Mouse (Mus musculus): ENCODE results near the gene Ush1c. TPM values are rescaled to one million over a fixed set of nuclear protein-coding genes. Genes with fewer than 3 reads are reported as not detected.

Gene Ush1c
- 1.7 and 2.4 TPM in 2 replicates for polyA plus RNA-seq (2015; fragmentation: Nextera tagmentation; extraction: Ambion mirVana)

DNA sequence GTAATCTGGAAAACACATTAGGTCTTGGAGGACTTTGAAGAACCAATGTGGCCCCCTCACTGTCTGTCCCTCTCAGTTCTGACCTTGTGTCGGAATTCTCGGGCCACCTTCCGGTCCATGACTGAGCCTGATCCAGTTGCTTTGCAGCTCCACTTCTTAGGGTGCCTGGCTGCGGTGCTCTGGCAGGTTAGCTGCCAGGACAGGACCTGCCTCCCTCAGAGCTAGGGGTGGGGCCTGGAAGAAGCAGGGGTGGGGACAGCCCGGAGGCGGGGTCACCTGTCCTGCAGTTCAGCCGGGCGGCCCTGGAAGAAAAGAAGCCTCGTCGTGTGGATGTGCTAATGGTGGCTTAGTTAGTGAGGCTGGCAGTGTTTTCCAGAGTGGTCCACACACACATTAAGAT lies at the start of gene Ush1c:
TSS of gene Ush1c (minus strand) at position 158 of the 400 bp plus-strand sequence.
- Histone ChIP-seq H3K36me3 (no peaks in the 10 kb centered on the region), H3K9me3 (no peaks in the 10 kb centered on the region), H3K27ac (no peak within 1 kb of the TSS), H3K4me2 (no peak within 1 kb of the TSS), H3K4me1 (replicated peaks) (peaks cover 22% of the 10 kb centered on the region), H3K9ac (no peak within 1 kb of the TSS), H3K27me3 (no peaks in the 10 kb centered on the region; the same call in 1 of the 2 replicates), H3K4me3 (no peak within 1 kb of the TSS)
- ATAC-seq (ENCODE audit: low FRiP score) = no peak
- 25% methylated on average over 10 of the region's 10 CpGs for WGBS

DNA sequence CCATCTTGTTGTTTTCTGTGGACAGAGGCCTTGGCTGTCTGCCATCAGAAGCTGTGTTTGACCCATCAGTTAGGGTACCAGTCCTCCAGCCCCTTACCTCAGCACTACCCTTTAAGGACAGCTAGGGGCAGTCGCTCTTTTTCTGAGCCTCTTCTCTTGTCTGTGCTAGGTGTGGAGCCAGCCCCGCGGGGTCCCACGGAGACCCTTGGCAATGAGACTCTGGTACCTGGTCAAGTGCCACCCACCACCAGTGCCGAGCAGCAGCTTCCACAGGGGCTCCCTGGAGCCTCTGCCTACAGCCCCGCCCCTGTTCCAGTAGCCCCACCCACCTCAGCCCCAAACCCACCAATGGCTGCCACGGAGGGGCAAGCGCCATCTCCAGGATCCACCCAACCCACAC lies 48.7 kb upstream of the Ush1c start:
- no peak overlapping the region for H3K4me2 ChIP-seq
- no peak for ATAC-seq (ENCODE audit: low FRiP score)
- 0 out of 2 replicates have a peak, but pooled peaks cover 9% of the 10 kb centered on the region for H3K27me3 ChIP-seq
- H3K27ac ChIP-seq = no peak overlapping the region
- WGBS = 36% methylated on average over 8 of the region's 8 CpGs
- H3K36me3 ChIP-seq = no peaks in the 10 kb centered on the region
- no peaks in the 10 kb centered on the region for H3K9me3 ChIP-seq
- H3K4me3 ChIP-seq = no peak overlapping the region
- 0 out of 2 replicates have a peak, but pooled peaks cover 6% of the 10 kb centered on the region for H3K4me1 ChIP-seq (replicated peaks)
- no peak overlapping the region for H3K9ac ChIP-seq

DNA sequence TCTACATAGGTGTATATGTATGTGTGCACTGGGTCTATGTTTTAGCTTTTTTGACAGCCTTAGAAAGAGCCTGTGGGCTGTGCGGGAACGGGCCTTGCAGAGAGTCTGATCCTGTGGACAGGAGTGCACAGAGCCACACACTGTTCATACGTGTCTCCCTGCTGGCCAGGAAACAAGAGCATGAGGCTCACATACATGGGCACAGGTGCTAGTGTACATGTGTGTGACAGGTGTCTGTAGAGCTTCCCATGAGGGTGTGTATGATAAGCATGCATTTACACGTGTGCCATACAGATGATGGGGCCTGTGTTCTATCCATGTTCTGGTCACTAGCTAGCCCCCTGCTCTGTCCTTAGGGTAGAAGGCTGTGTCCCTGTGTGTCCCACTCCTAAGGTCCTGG lies 48.1 kb upstream of the Ush1c start:
- H3K36me3 ChIP-seq = no peaks in the 10 kb centered on the region
- H3K4me1 ChIP-seq (replicated peaks) = 0 out of 2 replicates have a peak, but pooled peaks cover 6% of the 10 kb centered on the region
- H3K4me2 ChIP-seq = no peak overlapping the region
- no peaks in the 10 kb centered on the region for H3K9me3 ChIP-seq
- no peak overlapping the region for H3K27ac ChIP-seq
- 93% methylated on average over 4 of the region's 4 CpGs for WGBS
- 0 out of 2 replicates have a peak, but pooled peaks cover 10% of the 10 kb centered on the region for H3K27me3 ChIP-seq
- no peak for ATAC-seq (ENCODE audit: low FRiP score)
- H3K4me3 ChIP-seq = no peak overlapping the region
- no peak overlapping the region for H3K9ac ChIP-seq

DNA sequence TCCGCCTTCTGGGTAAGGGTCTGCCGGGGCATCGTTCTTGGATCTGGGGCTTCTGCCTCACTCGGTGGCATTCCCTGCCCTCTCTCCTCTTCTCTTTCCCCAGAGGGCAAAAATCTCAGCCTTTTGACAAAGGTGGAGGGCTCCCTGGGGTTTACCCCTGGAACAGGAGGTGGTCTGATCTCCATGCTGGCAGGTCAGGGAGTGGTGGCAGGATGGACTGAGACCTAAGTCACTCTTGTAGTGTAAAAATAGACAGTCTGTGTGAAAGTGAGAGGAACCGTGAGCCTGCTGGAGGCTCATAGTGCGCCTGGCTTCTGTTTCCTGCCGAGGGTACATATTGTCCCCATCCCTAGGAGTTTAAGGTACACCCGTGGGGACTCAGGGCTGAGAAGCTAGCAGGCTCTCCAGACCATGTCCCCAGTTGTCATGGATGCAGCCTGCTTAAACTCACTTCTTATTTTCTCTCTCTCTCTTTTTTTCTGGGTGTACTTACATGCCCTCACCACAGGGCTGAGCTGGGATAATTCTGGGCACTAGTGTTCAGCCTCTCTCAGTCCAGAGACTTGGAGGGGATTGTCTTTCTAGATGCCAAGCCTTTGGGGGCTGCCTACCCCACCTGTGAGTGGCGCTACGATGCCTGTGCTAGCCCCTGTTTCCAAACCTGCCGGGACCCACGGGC lies 47.0 kb upstream of the Ush1c start:
- Histone ChIP-seq H3K27ac (no peak overlapping the region), H3K4me1 (replicated peaks) (0 out of 2 replicates have a peak, but pooled peaks cover 6% of the 10 kb centered on the region), H3K4me3 (no peak overlapping the region), H3K4me2 (no peak overlapping the region), H3K9ac (no peak overlapping the region), H3K27me3 (0 out of 2 replicates have a peak, but pooled peaks cover 12% of the 10 kb centered on the region), H3K36me3 (no peaks in the 10 kb centered on the region), H3K9me3 (no peaks in the 10 kb centered on the region)
- no peak for ATAC-seq (ENCODE audit: low FRiP score)
- WGBS = 91% methylated on average over 12 of the region's 12 CpGs

DNA sequence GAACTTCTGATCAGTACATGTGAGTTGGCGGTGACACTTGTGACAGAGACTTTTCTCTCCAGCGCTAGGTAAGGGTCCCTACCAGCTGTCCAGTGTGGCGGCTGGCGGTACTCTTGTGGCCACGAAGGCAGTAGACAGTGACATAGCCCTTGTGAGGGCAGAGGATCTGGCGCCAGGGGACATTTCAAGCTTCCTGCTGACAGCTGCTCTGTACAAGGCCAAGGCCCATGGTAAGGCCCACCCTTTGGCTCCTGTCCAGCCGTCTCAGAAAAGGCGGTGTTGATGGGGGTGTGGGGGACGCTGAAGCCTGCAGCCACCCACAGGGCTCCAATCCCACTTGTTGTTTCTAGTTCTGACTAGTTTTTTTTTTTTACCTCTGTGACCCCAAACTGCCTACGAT lies 45.4 kb upstream of the Ush1c start:
- Histone ChIP-seq H3K4me1 (replicated peaks) (0 out of 2 replicates have a peak, but pooled peaks cover 6% of the 10 kb centered on the region), H3K36me3 (no peaks in the 10 kb centered on the region), H3K9me3 (no peaks in the 10 kb centered on the region), H3K27me3 (0 out of 2 replicates have a peak, but pooled peaks cover 20% of the 10 kb centered on the region), H3K4me3 (no peak overlapping the region), H3K4me2 (no peak overlapping the region), H3K9ac (no peak overlapping the region), H3K27ac (no peak overlapping the region)
- 0 out of 2 replicates have a peak, but pooled peaks have one; percentile 39 for ATAC-seq (ENCODE audit: low FRiP score)
- WGBS = 73% methylated on average over 10 of the region's 10 CpGs

DNA sequence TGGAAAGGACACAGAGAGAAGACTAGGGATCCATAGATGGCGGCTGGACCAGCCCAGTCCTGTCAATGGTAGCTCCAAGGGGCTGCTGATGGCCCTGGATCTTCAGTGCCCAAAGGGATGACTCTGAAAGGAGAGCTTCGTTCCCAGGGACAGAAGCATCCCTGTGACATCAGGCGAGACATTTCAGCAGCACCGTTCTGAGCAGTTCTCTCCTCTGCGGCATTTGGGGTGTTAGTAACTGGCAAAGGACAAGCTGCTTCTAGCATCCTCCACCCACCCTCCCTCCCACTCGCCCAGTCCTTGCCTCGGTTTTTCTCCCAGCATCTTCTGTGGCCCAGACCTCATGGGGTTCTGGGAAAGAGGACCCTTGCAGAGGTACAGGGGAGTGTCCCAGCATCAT lies 44.0 kb upstream of the Ush1c start:
- ATAC-seq (ENCODE audit: low FRiP score) = no peak
- Histone ChIP-seq H3K9me3 (no peaks in the 10 kb centered on the region), H3K36me3 (no peaks in the 10 kb centered on the region), H3K27ac (no peak overlapping the region), H3K9ac (no peak overlapping the region), H3K4me1 (replicated peaks) (0 out of 2 replicates have a peak, but pooled peaks cover 6% of the 10 kb centered on the region), H3K4me2 (no peak overlapping the region), H3K4me3 (no peak overlapping the region), H3K27me3 (0 out of 2 replicates have a peak, but pooled peaks cover 20% of the 10 kb centered on the region)
- 68% methylated on average over 7 of the region's 7 CpGs for WGBS

DNA sequence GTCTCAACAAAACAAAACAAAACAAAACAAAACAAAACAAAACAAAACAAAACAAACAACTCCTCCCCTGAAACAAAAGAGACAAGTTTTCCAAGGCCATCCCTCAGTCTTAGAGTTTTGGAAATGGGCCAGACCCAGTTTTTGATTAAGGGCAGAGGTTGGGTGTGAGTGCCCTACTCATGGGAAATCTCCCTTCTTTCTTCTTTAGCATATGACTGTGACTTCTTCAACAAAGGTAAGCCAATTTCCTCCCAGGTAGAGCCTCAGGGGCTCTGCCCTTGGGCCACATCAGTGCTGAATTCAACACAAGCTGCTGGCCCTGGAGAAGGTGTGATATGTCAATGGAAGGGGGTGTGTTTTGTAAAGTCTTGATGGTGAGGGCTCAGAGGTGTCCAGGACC lies 42.6 kb upstream of the Ush1c start:
- H3K27me3 ChIP-seq = 0 out of 2 replicates have a peak, but pooled peaks cover 20% of the 10 kb centered on the region
- H3K9ac ChIP-seq = no peak overlapping the region
- H3K4me3 ChIP-seq = no peak overlapping the region
- no peak overlapping the region for H3K27ac ChIP-seq
- H3K4me2 ChIP-seq = no peak overlapping the region
- H3K4me1 ChIP-seq (replicated peaks) = 0 out of 2 replicates have a peak, but pooled peaks cover 6% of the 10 kb centered on the region
- no peak for ATAC-seq (ENCODE audit: low FRiP score)
- H3K36me3 ChIP-seq = no peaks in the 10 kb centered on the region
- no peaks in the 10 kb centered on the region for H3K9me3 ChIP-seq

DNA sequence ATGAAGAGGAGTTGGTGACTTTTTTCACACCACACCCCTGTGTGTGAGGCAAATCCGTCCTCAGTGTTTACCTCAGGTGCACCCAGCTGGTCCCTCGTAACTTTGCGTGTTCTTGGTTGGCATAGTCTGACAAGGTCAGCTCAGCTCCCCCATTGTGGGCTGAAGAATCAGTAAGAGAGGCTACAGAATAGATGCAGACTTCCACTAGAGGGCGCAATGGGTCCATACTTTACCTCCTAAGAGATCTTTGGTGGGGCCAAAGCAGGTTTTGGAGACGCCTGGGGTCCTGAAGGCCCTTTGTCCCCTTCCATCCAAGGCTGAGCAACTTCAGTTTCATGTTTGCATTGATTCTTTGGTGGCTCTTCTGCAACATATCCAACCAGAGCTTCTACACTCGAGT lies 41.6 kb upstream of the Ush1c start:
- WGBS = 18% methylated on average over 6 of the region's 6 CpGs
- Histone ChIP-seq H3K27me3 (0 out of 2 replicates have a peak, but pooled peaks cover 20% of the 10 kb centered on the region), H3K9ac (no peak overlapping the region), H3K36me3 (no peaks in the 10 kb centered on the region), H3K4me1 (replicated peaks) (0 out of 2 replicates have a peak, but pooled peaks cover 6% of the 10 kb centered on the region), H3K27ac (no peak overlapping the region), H3K4me3 (no peak overlapping the region), H3K9me3 (no peaks in the 10 kb centered on the region), H3K4me2 (no peak overlapping the region)
- no peak for ATAC-seq (ENCODE audit: low FRiP score)

DNA sequence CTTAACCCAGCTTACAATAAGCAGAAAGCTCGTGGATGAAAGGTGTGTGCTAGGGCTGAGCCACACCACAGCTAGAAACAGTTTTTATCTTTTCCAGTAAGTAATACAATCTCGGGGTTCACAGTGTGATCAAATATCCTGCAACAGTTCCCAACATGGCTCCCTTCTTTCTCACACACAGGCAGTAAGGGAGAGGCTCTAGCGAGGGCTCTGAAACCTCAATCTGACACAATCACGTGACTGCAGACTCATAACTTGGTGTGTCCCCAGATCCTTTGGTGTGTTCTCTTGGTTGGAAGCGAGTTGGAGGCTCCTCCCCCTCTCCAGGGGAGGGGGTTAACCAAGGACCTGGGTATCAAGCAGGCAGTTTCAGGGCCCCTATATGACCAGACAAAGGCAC lies 37.9 kb upstream of the Ush1c start:
- no peak for ATAC-seq (ENCODE audit: low FRiP score)
- Histone ChIP-seq H3K36me3 (no peaks in the 10 kb centered on the region), H3K4me1 (replicated peaks) (no peaks in the 10 kb centered on the region), H3K27me3 (0 out of 2 replicates have a peak, but pooled peaks cover 11% of the 10 kb centered on the region), H3K4me3 (no peak overlapping the region), H3K9ac (no peak overlapping the region), H3K27ac (no peak overlapping the region), H3K9me3 (no peaks in the 10 kb centered on the region), H3K4me2 (no peak overlapping the region)
- WGBS = 64% methylated on average over 5 of the region's 5 CpGs

DNA sequence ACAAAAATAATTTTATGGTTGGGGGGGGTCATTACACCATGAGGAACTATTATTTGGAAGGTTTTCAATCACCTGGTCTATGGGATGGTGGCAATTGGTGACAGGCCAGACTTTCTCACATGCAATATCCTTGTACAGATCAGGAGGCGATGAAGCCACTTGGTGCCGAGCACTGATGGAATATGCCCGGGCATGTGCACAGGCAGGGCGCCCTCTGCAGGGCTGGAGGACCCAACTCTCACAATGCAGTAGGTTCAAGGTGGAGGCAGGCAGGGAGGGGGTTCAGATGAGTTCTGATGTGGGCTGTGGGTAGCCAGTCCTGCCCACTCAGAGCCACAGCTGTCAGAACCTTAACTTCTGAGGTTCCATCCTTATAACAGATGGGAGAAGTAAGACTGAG lies 13.5 kb upstream of the Ush1c start:
- WGBS = 78% methylated on average over 4 of the region's 4 CpGs
- Histone ChIP-seq H3K4me3 (no peak overlapping the region), H3K4me1 (replicated peaks) (0 out of 2 replicates have a peak, but pooled peaks cover 5% of the 10 kb centered on the region), H3K36me3 (no peaks in the 10 kb centered on the region), H3K27ac (no peak overlapping the region), H3K9me3 (no peaks in the 10 kb centered on the region), H3K9ac (no peak overlapping the region), H3K4me2 (no peak overlapping the region), H3K27me3 (no peaks in the 10 kb centered on the region)
- ATAC-seq (ENCODE audit: low FRiP score) = no peak

DNA sequence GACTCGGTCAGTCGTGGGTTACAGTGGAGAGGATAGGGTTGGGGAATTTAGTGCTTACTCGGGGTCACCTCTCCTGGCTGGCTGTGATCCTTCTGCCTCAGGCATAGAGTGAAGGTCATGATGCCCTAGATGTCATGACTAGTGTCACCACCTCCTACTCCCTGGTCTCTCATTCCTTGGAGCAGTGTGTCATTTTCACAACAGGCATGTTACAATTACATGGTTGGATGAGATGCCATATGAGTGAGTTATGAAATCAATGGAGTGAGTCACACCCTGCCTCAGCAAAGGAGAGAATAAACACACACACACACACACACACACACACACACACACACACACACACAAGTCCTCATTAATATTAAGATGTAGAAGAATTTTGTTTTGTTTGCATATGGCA lies 9.3 kb upstream of the Ush1c start:
- H3K4me1 ChIP-seq (replicated peaks) = no peaks in the 10 kb centered on the region
- WGBS = 95% methylated on average over 3 of the region's 3 CpGs
- no peaks in the 10 kb centered on the region for H3K9me3 ChIP-seq
- H3K36me3 ChIP-seq = no peaks in the 10 kb centered on the region
- no peak overlapping the region for H3K4me2 ChIP-seq
- H3K27ac ChIP-seq = no peak overlapping the region
- H3K9ac ChIP-seq = no peak overlapping the region
- no peak for ATAC-seq (ENCODE audit: low FRiP score)
- no peak overlapping the region for H3K4me3 ChIP-seq
- no peaks in the 10 kb centered on the region for H3K27me3 ChIP-seq

DNA sequence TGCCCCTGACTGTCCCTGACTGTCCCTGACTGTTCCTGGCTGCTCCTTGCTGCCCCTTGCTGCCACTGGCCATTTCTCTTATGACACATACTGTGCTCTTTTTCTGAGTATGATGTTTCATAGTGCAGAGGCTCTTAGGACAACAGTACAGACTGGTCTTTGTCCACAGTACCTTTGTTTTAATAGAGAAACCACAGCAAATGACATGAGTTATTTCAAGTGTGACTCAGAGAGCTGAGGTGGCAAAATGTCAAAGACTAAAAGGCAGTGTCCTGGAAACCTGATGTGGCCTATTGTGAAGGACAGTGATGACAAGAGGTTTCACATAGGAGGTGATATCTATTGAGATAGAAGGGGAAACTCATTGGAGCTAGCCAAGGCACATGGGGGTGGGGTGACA lies 8.6 kb upstream of the Ush1c start:
- Histone ChIP-seq H3K27ac (no peak overlapping the region), H3K4me1 (replicated peaks) (no peaks in the 10 kb centered on the region), H3K9me3 (no peaks in the 10 kb centered on the region), H3K4me3 (no peak overlapping the region), H3K36me3 (no peaks in the 10 kb centered on the region), H3K4me2 (no peak overlapping the region), H3K9ac (no peak overlapping the region), H3K27me3 (no peaks in the 10 kb centered on the region)
- ATAC-seq (ENCODE audit: low FRiP score) = no peak

DNA sequence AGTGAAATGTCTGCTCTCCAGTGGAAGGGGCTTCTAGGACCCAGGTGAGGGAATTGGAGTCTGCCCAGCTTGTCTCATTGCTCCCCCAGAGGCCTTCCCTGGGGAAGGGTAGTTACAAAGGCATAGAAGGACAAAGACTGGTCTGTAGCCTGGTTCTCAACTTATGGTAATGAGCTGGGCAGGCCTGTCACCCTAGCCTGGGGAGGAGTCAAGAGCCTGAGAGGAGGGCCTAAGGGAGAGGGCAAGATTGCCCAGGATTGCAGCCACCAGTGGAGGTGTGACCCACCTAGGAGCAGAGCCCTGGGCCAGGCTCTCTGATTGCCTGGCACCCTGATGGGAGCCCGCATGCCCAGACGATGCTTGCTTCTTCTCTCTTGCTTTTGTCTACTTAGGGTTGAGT lies 2.4 kb upstream of the Ush1c start, which contains the start of gene Otog:
TSS of gene Otog (plus strand) at position 292 of the 400 bp plus-strand sequence.
- no peak within 1 kb of the TSS for H3K27ac ChIP-seq
- WGBS = 24% methylated on average over 2 of the region's 2 CpGs
- H3K4me3 ChIP-seq = no peak within 1 kb of the TSS
- no peaks in the 10 kb centered on the region for H3K36me3 ChIP-seq
- H3K9ac ChIP-seq = no peak within 1 kb of the TSS
- H3K4me1 ChIP-seq (replicated peaks) = peaks cover 19% of the 10 kb centered on the region
- H3K9me3 ChIP-seq = no peaks in the 10 kb centered on the region
- H3K4me2 ChIP-seq = no peak within 1 kb of the TSS
- H3K27me3 ChIP-seq = no peaks in the 10 kb centered on the region; the same call in 1 of the 2 replicates
- no peak for ATAC-seq (ENCODE audit: low FRiP score)
